Mouse (Mus musculus): Measurements from ENCODE around the gene Rhbg. TPM values are rescaled to one million over a fixed set of nuclear protein-coding genes. Genes with fewer than 3 reads are reported as not detected.

The Rhbg gene
- total RNA-seq, 2 experiments from 2014 or later = not detected

- DNase-seq = no peak
- intact Hi-C loops (cut with DNase I) = no loop called here
These were observed 23.4 kb downstream of the Rhbg start for GRCm38 (mm10) chr3:88231061-88231641.

- intact Hi-C loops (cut with DNase I) = no loop called here
- DNase-seq = no peak
These were observed 24.1 kb downstream of the Rhbg start for GRCm38 (mm10) chr3:88230262-88231047.

DNA sequence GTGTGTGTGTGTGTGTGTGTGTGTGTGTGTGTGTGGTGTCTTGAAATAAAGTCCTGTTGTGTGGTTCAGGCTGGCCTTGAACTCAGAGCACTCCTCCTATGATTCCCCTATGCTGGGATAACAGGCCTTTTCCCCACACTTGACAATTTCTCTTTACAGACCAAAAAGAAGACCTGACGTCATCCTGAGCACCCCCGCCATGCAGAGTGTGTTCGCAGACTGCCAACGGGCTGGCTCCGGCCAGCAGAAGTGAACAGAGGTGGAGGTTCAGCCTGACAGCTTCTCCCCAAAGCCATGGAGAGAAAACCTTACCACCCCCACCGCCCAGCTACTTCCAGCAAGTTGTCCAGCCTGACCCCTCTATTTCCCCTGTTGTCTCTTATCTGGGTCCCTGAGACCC, 25.0 kb downstream of the Rhbg start:
- intact Hi-C loops (cut with DNase I) = no loop called here
- DNase-seq = no peak

GRCm38 (mm10) chr3:88228906-88229305, 25.6 kb downstream of the Rhbg start:
- no peak for DNase-seq
- intact Hi-C loops (cut with DNase I) = no loop called here

GRCm38 (mm10) chr3:88227976-88228375, 26.5 kb downstream of the Rhbg start:
- no peak for DNase-seq
- intact Hi-C loops (cut with DNase I) = no loop called here

DNA sequence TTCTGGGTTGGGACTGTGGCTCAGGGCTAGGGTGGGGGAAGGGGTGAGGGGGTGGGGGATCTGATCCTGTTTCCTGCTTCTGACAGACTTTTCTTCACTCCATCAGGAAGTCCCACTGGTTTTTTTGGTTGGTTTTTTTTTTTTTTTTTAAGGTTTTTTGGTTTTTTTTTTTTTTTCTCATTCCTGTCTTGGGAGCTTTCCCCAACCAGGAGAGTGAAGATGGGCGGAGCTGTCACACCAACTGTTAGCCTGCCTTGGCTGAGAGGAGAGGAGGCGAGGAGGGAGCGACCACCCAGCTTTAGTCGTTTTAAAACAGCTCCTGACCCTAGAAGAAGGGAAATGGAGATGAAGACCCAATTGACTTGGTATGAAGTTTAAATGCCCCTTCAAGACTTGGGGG, 27.2 kb downstream of the Rhbg start:
- no peak for DNase-seq

DNA sequence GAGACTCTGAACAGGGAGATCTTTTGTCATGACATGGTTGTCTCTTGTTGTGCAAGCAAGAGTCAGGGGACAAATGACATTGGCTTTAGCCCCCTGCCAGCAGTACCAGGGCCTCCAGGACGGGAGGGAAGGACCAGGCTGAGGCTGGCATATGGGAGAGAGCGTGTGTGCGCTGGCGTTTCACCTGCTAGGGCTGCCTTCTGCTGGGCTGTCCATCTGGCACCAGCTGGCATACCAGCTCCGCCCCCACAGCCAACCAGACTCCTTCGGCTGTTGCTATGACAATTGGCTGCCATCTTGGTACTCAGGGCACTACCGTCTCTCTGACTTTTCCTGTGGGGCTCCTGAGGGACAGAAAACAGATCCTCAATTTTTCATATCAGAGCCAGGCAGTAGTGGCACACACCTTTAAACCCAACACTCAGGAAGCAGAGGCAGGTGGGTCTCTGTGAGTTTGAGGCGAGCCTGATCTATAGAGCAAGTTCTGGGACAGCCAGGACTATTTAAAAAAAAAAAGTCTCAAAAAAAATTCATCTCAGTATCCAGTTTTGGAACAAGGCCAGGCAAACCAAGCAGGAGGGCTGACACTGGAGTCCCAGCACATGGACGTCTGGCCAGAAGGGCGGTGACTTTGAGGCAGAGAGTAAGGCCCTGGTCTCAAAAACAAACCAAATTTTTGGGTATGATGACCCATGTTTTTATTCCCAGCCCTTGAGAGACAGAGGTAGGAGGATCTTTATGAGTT, 28.2 kb downstream of the Rhbg start:
- DNase-seq = no peak
- intact Hi-C loops (cut with DNase I) = no loop called here

More for the DNA sequence above, 27.2 kb downstream of the Rhbg start:
- intact Hi-C loops (cut with DNase I) = no loop called here

DNA sequence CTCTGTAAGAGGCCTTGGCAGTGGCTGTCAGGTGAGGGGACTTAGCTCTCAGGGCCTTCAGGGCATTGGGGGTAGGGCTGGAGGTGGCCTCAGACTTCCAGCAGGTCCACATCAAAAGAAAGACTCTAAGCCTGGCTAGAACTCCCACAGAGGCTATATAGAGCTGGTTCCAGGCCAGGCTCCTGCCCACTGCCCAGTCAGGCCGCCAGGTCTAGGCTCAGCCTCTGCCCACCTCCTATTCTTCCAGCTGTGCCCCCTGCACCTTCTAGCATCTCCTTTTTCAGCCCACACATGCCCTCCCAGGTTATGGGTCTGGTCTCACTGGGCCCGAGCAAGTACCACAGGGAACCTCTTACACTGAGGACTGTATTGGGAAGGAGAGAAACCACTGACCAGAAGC, 29.6 kb downstream of the Rhbg start:
- DNase-seq = no peak
- intact Hi-C loops (cut with DNase I) = no loop called here

DNA sequence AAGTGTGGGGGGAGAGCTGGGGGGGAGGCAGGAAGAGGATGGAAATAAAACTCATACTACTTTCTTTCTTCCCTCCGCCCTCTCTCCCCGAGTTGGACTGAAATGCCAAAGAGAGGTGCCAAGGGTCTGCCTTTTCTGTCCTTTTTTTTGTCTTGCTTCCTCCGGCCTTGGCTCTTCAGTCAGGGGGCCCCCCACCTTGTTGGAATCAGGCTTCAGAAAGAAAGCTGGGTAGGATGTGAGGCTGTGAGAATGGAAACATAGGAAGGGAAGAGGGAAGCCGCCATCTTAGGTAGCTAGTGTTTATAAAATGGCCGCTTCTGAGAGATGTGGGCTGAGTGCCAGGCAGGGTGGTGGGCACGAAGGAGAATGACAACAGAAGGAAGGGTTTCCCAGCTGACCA, 32.1 kb downstream of the Rhbg start:
- intact Hi-C loops (cut with DNase I) = no loop called here
- DNase-seq = no peak

DNA sequence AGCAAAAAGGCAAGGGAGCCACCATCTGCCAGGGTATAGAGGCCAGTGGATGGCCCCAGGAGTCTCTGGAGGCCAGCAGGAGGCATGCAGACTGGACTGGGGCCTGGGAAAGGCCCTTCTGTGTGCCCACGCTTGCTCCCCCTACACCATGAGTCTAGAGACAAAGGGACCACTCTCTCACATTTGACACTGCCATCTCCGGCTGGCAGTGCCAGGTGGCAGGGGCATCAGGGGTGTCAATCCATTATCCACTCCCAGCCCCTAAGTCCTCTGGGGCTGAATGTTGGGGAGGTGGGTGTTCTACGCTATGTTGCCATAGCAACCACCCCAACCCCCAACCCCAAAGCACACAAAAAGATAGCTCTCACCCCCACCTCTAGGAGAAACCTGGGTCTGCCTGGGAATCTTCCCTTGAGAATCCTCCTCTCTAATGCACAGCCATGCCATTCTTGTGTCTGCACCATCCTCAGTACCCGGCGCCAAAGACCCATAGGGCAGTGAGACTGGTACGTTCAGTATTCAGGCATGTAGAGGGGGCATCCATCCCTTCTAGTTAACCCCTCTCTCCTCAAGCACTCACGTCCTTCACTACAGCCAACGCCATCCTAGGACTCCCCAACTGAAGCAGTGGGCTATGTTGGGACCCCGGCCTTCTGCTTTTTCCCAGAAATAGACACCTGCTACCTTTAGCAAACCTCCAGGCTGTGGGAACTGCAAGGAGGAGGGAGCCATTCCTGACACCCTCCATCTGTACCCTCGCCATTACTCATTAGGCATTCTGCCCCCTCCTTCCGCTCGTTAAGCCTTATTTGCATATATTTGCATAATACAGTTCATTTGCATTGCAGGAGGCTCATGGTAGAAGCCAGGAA, 32.8 kb downstream of the Rhbg start:
- intact Hi-C loops (cut with DNase I) = no loop called here
- no peak for DNase-seq

DNA sequence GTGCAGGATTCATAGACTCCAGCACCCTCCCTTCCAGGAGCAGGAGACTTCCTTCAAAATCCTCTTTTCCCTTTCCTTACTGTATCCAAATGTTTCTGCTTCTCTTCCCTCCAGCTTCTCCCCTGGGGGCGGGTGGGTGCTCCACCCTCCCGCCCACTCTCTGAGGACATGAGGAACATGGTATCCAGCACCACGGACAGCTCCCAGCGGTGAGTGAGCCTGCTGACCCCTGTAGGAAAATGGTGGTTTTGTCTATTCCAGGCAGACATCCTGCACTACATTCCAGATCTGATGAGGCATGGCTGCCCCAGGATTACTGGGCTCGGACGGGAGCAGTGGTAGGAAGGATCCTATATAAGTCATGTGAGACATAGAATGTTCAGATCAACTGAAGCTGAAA, 33.7 kb downstream of the Rhbg start:
- intact Hi-C loops (cut with DNase I) = no loop called here
- peak; percentile 64 to 71 for DNase-seq

DNA sequence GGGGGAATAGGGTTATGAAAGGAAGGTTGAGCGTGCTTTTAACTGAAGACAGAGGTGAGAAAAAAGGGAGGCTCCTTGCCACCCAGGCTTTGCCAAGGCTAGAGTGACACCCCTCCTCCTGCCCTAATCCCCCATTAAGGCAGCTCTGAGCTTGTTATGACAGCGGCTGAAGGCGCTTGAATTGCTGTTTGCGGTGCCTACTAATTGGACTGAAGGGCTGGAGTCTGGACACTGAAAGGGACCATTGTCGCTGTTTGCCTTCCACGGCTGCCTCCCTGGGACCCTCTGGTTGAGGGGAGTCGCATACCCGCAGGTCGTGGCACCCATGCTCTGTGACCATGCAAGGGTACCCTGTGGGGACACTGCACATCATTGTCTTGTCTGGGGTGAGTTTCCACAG, 34.6 kb downstream of the Rhbg start:
- DNase-seq = no peak
- intact Hi-C loops (cut with DNase I) = no loop called here

DNA sequence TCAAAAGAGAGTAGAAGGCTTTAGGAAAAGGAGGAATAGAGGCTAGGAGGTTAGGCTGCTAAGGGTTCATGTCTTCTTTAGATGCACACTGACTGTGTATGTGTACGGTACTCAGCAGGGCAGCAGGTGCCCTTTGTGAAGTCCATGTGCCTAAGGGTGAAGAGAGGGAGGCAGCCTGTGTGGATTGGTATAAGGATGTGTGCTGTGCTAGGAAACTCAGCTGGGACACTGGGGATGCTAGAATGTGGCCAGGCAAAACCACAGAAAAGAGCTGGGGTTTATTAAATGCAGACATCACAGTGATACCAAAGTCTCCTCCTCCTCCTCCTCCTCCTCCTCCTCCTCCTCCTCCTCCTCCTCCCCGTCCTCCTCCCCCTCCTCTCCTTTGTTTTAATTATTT, 36.8 kb downstream of the Rhbg start:
- no peak for DNase-seq
- intact Hi-C loops (cut with DNase I) = no loop called here

- intact Hi-C loops (cut with DNase I) = no loop called here
These were observed 37.8 kb downstream of the Rhbg start for GRCm38 (mm10) chr3:88216534-88217326.

GRCm38 (mm10) chr3:88216116-88216515, 38.4 kb downstream of the Rhbg start:
- DNase-seq = no peak
- intact Hi-C loops (cut with DNase I) = no loop called here

More at GRCm38 (mm10) chr3:88216534-88217326, 37.8 kb downstream of the Rhbg start:
- DNase-seq = no peak

DNA sequence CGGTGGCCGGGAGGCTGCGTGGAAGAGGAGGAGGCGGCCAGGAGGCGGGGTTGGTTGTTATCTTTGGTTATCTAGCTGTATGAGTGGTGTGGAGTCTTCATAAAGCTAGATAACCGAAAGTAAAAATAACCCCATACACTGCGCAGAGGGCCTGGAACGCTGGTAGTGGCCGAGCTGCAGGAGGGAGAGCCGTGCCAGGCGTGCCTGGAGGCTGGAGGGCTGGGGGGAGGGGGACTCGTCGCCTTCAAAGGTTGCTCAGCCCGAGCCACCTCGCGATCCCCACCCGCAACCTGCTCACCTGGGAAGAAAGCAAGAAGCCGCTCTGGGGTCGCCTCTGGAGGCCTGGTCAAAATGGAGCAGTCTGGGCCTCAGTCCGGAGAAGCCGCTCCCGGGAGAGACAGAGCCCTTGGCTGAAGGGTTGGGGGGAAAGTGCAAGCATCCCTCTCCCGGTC, 38.9 kb downstream of the Rhbg start:
- DNase-seq = no peak
- intact Hi-C loops (cut with DNase I) = no loop called here

GRCm38 (mm10) chr3:88214971-88215552, 39.4 kb downstream of the Rhbg start:
- no peak for DNase-seq
- intact Hi-C loops (cut with DNase I) = no loop called here

- intact Hi-C loops (cut with DNase I) = no loop called here
- DNase-seq = no peak
These were observed 40.1 kb downstream of the Rhbg start for GRCm38 (mm10) chr3:88214197-88214938.

DNA sequence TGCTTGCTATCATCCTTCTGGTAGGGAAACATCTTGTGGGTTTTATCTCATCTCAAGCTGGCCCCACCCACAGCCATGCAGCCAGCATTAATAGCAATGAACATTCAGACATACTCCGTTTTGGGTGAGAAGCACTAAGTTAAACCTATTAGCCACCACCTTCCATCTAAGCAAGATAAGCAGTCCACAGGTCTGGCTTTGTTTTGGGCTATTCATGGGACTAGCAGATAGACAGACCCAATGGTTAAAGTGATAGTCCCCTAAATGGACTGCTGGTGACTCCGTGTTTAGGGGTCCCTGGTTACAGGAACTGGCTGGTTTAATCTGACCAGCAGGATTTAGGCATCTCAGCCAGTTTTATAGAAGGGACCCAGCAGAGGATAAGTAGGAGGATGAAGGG, 41.5 kb downstream of the Rhbg start:
- no peak for DNase-seq
- intact Hi-C loops (cut with DNase I) = no loop called here

All from heart, postnatal 36 days (tissue).